Mouse (Mus musculus): ENCODE results near the gene Wdr66.

- TF ChIP-seq CTCF (IDR thresholded peaks at IDR 0.05) (no peak), EP300 (IDR thresholded peaks at IDR 0.05; ENCODE audit: insufficient read depth, low read depth, low read length) (no peak)
These were observed 74.3 kb downstream of the Wdr66 start for GRCm38 (mm10) chr5:123326006-123326750.
